Mouse (Mus musculus): ENCODE data around the gene Tmsb10.
A peak's percentile ranks its signal among the peaks of the same experiment; 100 is the strongest.

The Tmsb10 gene

GRCm38 (mm10) chr6:72955517-72956198 lies 2.9 kb downstream of the Tmsb10 start:
- peak in 1 of 2 experiments; percentile 19 for DNase-seq

GRCm38 (mm10) chr6:72954786-72955185 lies 3.8 kb downstream of the Tmsb10 start:
- no peak for DNase-seq

GRCm38 (mm10) chr6:72952967-72953366 lies 5.6 kb downstream of the Tmsb10 start:
- no peak for DNase-seq

- no peak for DNase-seq
Measured at GRCm38 (mm10) chr6:72952221-72952620, 6.3 kb downstream of the Tmsb10 start.

GRCm38 (mm10) chr6:72949161-72949756 lies 9.3 kb downstream of the Tmsb10 start:
- DNase-seq: no peak

GRCm38 (mm10) chr6:72948392-72948791 lies 10.2 kb downstream of the Tmsb10 start:
- no peak for DNase-seq

GRCm38 (mm10) chr6:72947960-72948359 lies 10.6 kb downstream of the Tmsb10 start:
- DNase-seq: peak; percentile 19 to 28

- peak; percentile 56 to 81 for DNase-seq
Measured at GRCm38 (mm10) chr6:72940493-72940892, 18.1 kb downstream of the Tmsb10 start.

GRCm38 (mm10) chr6:72937859-72938258 lies 20.7 kb downstream of the Tmsb10 start:
- DNase-seq: no peak

- DNase-seq: no peak
Measured at GRCm38 (mm10) chr6:72937430-72937829, 21.1 kb downstream of the Tmsb10 start.

GRCm38 (mm10) chr6:72932955-72933354 lies 25.6 kb downstream of the Tmsb10 start:
- no peak for DNase-seq

- DNase-seq: no peak
Measured at GRCm38 (mm10) chr6:72931533-72931932, 27.0 kb downstream of the Tmsb10 start.

- DNase-seq: no peak
Measured at GRCm38 (mm10) chr6:72929795-72930398, 28.7 kb downstream of the Tmsb10 start.

- peak in 1 of 2 experiments; percentile 17 for DNase-seq
Measured at GRCm38 (mm10) chr6:72926755-72927482, 31.6 kb downstream of the Tmsb10 start.

- no peak for DNase-seq
Measured at GRCm38 (mm10) chr6:72926031-72926430, 32.5 kb downstream of the Tmsb10 start.

- DNase-seq: no peak
Measured at GRCm38 (mm10) chr6:72923381-72923780, 35.2 kb downstream of the Tmsb10 start.

GRCm38 (mm10) chr6:72921081-72921480 lies 37.5 kb downstream of the Tmsb10 start:
- DNase-seq: no peak

GRCm38 (mm10) chr6:72918510-72919033 lies 40.0 kb downstream of the Tmsb10 start:
- no peak for DNase-seq

- DNase-seq: no peak
Measured at GRCm38 (mm10) chr6:72916330-72916729, 42.2 kb downstream of the Tmsb10 start.

GRCm38 (mm10) chr6:72914087-72914749 lies 44.3 kb downstream of the Tmsb10 start:
- no peak for DNase-seq

GRCm38 (mm10) chr6:72911261-72911660 lies 47.3 kb downstream of the Tmsb10 start:
- no peak for DNase-seq
